Mouse (Mus musculus) MEL (cell line): ENCODE measurements around the gene Mapkap1.

ENCODE experiments used
- CHD2 ChIP-seq: IDR thresholded peaks from 2 replicates; pipeline ENCODE4 v1.6.1; 2011; ENCODE audit warnings: low read length, improper control_type of control experiment
- CTCF ChIP-seq, 3 experiments: IDR thresholded peaks in 2 of 3; conservative IDR thresholded peaks in 1 of 3; 2 replicates each; pipeline ENCODE4 v1.5.1; 2011 to 2012; ENCODE audit warnings: low read length in 3 of 3, low read depth in 2 of 3, mild to moderate bottlenecking in 2 of 3, improper control_type of control experiment in 1 of 3, inconsistent platforms in 1 of 3, mixed read lengths in 1 of 3, moderate library complexity in 1 of 3; ENCODE audit not compliant: control insufficient read depth in 1 of 3, insufficient read depth in 1 of 3, poor library complexity in 1 of 3, severe bottlenecking in 1 of 3
- E2F4 ChIP-seq: IDR thresholded peaks from 2 replicates; pipeline ENCODE4 v1.6.1; 2011; ENCODE audit warnings: low read depth, low read length, improper control_type of control experiment, borderline replicate concordance
- HCFC1 ChIP-seq: IDR thresholded peaks from 2 replicates; pipeline ENCODE4 v1.6.1; 2012; ENCODE audit warnings: low read depth, mild to moderate bottlenecking, inconsistent platforms, low read length, improper control_type of control experiment, moderate library complexity
- MAFK ChIP-seq: IDR thresholded peaks from 2 replicates; pipeline ENCODE4 v1.6.1; 2011; ENCODE audit warnings: low read depth, mild to moderate bottlenecking, low read length, improper control_type of control experiment, borderline replicate concordance
- POLR2AphosphoS5 ChIP-seq: IDR thresholded peaks from 2 replicates; pipeline ENCODE4 v1.6.1; 2012; ENCODE audit warnings: low read depth, borderline replicate concordance, mild to moderate bottlenecking, inconsistent platforms, low read length, moderate library complexity, mixed read lengths

GRCm38 (mm10) chr2:34603653-34604214, 197.2 kb downstream of the Mapkap1 start:
- no peak for TF ChIP-seq POLR2AphosphoS5
- no peak for TF ChIP-seq CHD2
- no peak for TF ChIP-seq HCFC1
- TF ChIP-seq CTCF (IDR thresholded peaks at IDR 0.05 in 2 of 3, conservative IDR thresholded peaks at IDR 0.05 in 1 of 3; ENCODE audit: control insufficient read depth in 1 of 3, insufficient read depth in 1 of 3, low read depth in 2 of 3, low read length in 3 of 3, poor library complexity in 1 of 3, severe bottlenecking in 1 of 3) = no peak
- no peak for TF ChIP-seq MAFK
- no peak for TF ChIP-seq E2F4
